Mouse (Mus musculus) left cerebral cortex, adult 2 months (tissue): ENCODE results near the gene Kpna3. TPM values are rescaled to one million over a fixed set of nuclear protein-coding genes. Genes with fewer than 3 reads are reported as not detected.
"Not testable (repeated sequence)": the region's sequence is repeated elsewhere in the genome, so short reads cannot be mapped to it uniquely, and the experiment has no call there.

Experiments used
- DNase-seq, 2 experiments: peaks; one replicate each; pipeline ENCODE4 v3.0.0; 2021 to 2022; ENCODE audit warnings: low spot score in 2 of 2, mixed read lengths in 1 of 2; ENCODE audit errors: extremely low spot score in 1 of 2
- H3K27ac ChIP-seq: fragments of 200-600 bp; 2 replicates; pipeline ENCODE4 v1.8.1; 2022
- H3K4me3 ChIP-seq: fragments of 200-600 bp; 2 replicates; pipeline ENCODE4 v1.8.1; 2022
- CTCF ChIP-seq: fragments of 200-600 bp; IDR thresholded peaks from 2 replicates; pipeline ENCODE4 v1.8.1; 2022; ENCODE audit warnings: antibody characterized with exemption, mild to moderate bottlenecking, moderate library complexity
- intact Hi-C: fragments of 180-260 bp; cut with DNase I; formaldehyde crosslinking; loops from one replicate; pipeline ENCODE4 v1.15.1; 2025
- long read RNA-seq, 2 experiments: library from polyadenylated mRNA; stranded (forward); transcript quantifications; one replicate each; pipeline ENCODE4 v2.0.0; 2021; ENCODE audit warnings: borderline mapping rate in 2 of 2
- total RNA-seq, 2 experiments: library from RNA; stranded (reverse); gene quantifications; 2 replicates each; pipeline ENCODE4 v1.2.3; 2021

Kpna3 gene
- total RNA-seq, result 10 to 100 TPM; 66.1 to 72.7 TPM
- long read RNA-seq, experiment 1, full-length matches to known transcripts, result 81 of 91 reads
- long read RNA-seq, experiment 1, partial matches to known transcripts, result 7 of 91 reads
- long read RNA-seq, experiment 1, other reads (novel, unspliced or antisense), result 3 of 91 reads
- long read RNA-seq, experiment 2, full-length matches to known transcripts, result 42 of 47 reads
- long read RNA-seq, experiment 2, partial matches to known transcripts, result 3 of 47 reads
- long read RNA-seq, experiment 2, other reads (novel, unspliced or antisense), result 2 of 47 reads

DNA sequence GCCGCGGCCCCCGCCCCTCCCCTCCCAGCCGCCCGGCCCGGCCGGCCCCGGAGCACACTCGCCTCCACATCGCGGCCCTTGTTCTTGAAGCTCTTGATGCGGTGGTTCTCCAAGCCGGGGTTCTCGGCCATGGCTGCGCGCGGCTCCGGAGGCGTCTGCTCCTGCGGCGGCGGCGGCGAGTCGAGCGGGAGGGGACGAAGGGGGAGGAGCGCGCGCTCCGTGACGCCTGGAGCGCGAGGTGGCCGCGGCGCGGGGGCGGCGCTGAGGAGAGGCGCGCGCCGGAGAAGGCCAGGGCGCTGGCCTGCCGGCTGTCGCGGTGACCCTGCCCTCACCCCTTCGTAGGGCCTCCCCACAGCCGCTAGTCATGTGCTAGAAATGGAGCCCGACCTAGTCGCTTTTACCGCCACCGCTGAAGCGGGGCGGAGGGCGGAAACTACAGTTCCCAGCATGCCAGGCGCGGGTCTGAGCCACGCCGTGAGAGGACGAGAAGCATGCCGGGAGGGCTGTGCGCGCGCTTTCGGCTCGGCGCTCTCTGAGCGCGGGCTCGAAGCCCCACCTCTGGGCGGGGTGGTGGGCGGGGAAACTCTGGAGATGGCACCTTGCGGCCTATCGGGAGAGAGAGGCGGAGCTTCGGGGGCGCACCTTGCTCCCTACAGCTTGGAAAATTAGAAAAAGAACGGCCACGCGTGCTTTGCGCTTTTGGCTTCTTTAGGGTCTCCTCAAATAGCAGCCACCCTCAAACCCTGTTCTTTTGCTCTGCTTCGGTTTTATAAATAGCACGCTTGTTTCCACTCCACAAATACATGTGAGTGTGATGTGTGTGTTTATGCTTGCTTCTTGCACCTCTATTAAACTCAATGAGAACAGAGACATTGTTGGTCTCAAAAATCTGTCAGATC lies at the start of gene Kpna3:
Kpna3 (minus strand) TSS at position 214 of the 899 bp plus-strand sequence.
- DNase-seq, result peak; percentile 91 to 97
- intact Hi-C loops, result loop anchor here (2.0 to 5.0 kb wide), 3 partner anchors 43 to 115 kb away; partner anchors contain the start of gene Ebpl
- Histone ChIP-seq H3K27ac (peak within 1 kb of the TSS; percentile 99), H3K4me3 (peak within 1 kb of the TSS; percentile 73)
- no peak; the same call in 1 of the 2 replicates for TF ChIP-seq CTCF

- no peak overlapping the region for H3K27ac ChIP-seq
- no peak for TF ChIP-seq CTCF
- H3K4me3 ChIP-seq, result no peak overlapping the region
- no peak for DNase-seq
- intact Hi-C loops, result no loop called here
Observed at GRCm38 (mm10) chr14:61460365-61460764, 20.7 kb upstream of the Kpna3 start.

DNA sequence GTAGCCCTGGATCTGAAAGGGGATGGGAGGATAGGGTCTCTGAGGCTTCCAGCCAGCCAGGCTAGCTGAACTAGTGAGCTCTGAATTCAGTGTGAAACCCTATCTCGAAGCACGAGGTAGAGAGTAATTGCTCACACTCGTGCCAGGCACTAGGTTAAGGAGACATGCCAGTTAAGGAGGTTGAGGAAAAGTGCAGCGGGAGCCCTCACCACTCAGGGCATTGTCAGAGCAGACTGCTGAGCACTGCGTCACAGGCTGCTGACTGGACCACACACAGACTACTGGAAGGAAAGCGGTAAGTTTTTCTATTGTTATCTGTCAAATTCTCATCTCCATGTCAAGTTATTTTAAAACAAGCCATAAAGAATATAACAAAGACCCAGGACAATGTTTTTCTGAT lies 17.8 kb upstream of the Kpna3 start:
- no peak for DNase-seq
- TF ChIP-seq CTCF, result no peak
- no peak overlapping the region for H3K27ac ChIP-seq
- H3K4me3 ChIP-seq, result no peak overlapping the region
- intact Hi-C loops, result no loop called here

DNA sequence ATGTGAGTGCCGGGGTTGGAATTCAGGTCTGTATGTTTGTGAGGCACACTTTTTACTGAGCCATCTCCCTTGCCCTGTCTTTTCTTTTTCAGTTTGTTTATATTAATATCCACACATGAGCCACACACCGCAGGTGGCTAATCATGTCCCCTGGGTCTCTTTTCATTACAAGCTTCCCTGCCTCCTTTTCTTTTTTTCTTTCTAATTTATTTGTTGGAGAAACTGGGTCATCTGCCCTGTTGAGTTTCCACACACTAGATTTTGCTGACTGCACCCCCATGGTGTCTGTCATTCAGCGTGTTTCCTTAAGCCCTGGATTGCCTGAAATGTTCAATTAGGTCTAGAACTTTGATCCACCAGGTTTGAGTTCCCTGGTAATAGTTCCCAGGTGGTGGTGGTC lies 15.9 kb upstream of the Kpna3 start:
- no peak for DNase-seq
- TF ChIP-seq CTCF, result no peak
- intact Hi-C loops, result no loop called here
- no peak overlapping the region for H3K4me3 ChIP-seq
- no peak overlapping the region for H3K27ac ChIP-seq

- intact Hi-C loops, result no loop called here
- no peak for DNase-seq
- TF ChIP-seq CTCF, result no peak
- Histone ChIP-seq H3K4me3 (no peak overlapping the region), H3K27ac (no peak overlapping the region)
Observed at GRCm38 (mm10) chr14:61453032-61453431, 13.4 kb upstream of the Kpna3 start.

DNA sequence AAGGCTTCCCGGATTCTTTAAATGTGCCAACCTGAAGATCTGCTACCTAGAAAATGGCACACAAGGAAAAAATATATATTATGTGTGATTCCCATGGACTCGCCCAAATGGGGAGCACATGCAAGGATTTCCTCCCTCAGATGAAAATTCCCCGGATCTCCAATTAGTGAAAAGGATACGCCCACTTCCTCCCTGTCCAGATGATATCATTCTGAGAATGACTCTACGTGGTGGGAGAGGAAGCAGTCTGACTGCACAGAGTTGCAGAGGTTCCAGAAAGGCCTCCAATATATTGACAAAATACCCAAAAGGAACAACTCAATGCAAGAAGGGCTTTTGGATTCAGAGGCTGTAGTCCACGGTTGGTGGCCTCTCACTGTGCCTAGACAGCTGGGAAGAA lies 12.8 kb upstream of the Kpna3 start:
- no peak for DNase-seq
- no peak overlapping the region for H3K4me3 ChIP-seq
- TF ChIP-seq CTCF, result no peak
- intact Hi-C loops, result no loop called here
- no peak overlapping the region for H3K27ac ChIP-seq

DNA sequence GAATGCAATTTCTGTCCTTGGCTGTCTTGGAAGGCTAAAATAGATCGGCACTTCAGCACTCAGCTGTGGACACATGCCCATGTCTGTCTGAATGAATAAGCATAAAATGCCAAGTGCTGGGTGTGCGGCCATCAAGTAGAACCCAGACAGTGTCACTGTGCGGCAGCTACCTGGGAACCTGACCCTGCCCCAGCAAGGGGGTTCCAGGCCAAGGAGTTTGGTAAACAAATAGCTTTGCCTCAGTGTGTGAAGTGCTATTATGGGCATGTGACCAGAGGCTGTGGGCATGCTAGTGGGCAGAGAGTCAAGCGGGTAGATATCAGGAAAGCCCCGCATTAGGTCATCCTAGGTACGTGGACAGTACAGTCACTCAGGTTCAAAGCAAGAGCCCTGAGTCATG lies 8.1 kb upstream of the Kpna3 start:
- Histone ChIP-seq H3K27ac (no peak overlapping the region), H3K4me3 (no peak overlapping the region)
- no peak for TF ChIP-seq CTCF
- DNase-seq, result no peak
- intact Hi-C loops, result no loop called here

GRCm38 (mm10) chr14:61439141-61439660 lies 473 bp downstream of the Kpna3 start:
- intact Hi-C loops, result loop anchor here (5.0 kb wide), 2 partner anchors 42 to 77 kb away; partner anchors contain the start of gene Ebpl
- no peak for TF ChIP-seq CTCF
- DNase-seq, result peak; percentile 54 to 61
- Histone ChIP-seq H3K4me3 (peak overlapping the region; percentile 73), H3K27ac (peak overlapping the region; percentile 99)

GRCm38 (mm10) chr14:61438171-61438945 lies 1.3 kb downstream of the Kpna3 start:
- no peak for DNase-seq
- intact Hi-C loops, result loop anchor here (5.0 kb wide), 2 partner anchors 41 to 76 kb away; partner anchors contain the start of gene Ebpl
- no peak; the same call in 1 of the 2 replicates for TF ChIP-seq CTCF
- H3K4me3 ChIP-seq, result peak overlapping the region; percentile 73
- no peak overlapping the region for H3K27ac ChIP-seq

GRCm38 (mm10) chr14:61436866-61437265 lies 2.8 kb downstream of the Kpna3 start:
- H3K27ac ChIP-seq, result no peak overlapping the region
- intact Hi-C loops, result loop anchor here (5.0 kb wide), 2 partner anchors 40 to 75 kb away; partner anchors contain the start of gene Ebpl
- no peak for DNase-seq
- no peak for TF ChIP-seq CTCF
- H3K4me3 ChIP-seq, result no peak overlapping the region

GRCm38 (mm10) chr14:61428126-61428787 lies 11.4 kb downstream of the Kpna3 start:
- DNase-seq, result no peak
- H3K27ac ChIP-seq, result no peak overlapping the region
- TF ChIP-seq CTCF, result no peak
- H3K4me3 ChIP-seq, result no peak overlapping the region
- intact Hi-C loops, result no loop called here

DNA sequence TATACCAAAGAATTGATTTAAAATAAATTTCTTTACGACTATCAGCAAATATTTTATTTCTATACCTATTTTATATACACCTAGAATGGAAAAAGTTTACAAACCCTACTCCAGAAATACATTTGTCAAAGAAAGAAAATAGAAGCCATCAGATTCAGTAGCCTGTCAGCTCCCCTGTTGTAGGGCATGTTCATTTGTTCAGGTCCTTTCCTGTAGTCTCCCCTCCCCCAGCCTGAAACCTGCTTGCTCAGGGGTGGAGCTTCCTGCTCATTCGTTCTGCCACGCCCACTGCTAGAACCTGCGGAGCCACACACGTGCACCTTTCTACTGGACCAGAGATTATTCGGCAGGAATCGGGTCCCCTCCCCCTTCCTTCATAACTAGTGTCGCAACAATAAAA lies 12.6 kb downstream of the Kpna3 start:
- DNase-seq, H3K4me3 ChIP-seq, intact Hi-C loops: not testable (repeated sequence)

More for the DNA sequence above, 12.6 kb downstream of the Kpna3 start:
- not testable (repeated sequence) for H3K27ac ChIP-seq
